Mouse (Mus musculus): ENCODE results near the gene Grk5.

Grk5 gene

DNA sequence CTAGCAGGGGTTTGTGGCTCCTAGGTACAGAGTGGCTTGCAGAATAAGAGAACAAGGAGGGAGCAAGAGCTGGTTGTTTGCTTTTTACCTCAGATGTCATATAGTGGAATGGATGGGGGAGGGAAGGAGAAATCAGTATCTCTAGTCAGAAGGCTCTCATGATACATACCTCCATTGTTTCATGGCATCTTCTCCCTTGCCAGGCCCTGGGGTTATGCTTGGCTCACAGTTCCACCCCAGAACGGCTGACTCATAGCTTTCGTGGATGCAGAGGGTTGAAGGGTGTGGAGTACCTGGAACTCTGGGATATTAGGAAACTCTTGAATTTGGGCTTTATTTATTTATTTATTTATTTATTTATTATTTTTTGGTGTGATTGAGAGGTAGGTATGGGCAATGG lies 84.0 kb downstream of the Grk5 start:
- DNase-seq (ENCODE audit: low spot score): no peak

DNA sequence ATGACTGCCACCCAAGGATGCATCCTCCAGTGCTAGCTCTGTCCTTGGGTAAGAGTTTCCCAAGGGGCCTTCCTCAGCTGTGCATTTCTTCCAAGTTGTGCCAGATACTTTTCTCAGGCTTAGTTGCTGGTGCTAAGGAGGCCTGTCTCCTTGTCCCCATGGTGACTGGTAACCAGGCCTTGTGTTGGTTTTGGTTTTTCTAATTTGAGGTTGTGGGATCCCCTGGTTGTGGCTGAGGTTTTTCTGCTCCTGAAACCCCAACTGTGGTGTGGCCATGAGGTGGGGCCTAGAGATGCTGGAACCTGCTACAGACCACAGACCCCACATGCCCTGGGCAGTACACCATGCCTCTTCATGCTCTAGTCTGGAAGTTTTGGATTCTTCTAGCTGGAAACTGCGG lies 90.0 kb downstream of the Grk5 start:
- DNase-seq (ENCODE audit: low spot score): no peak

DNA sequence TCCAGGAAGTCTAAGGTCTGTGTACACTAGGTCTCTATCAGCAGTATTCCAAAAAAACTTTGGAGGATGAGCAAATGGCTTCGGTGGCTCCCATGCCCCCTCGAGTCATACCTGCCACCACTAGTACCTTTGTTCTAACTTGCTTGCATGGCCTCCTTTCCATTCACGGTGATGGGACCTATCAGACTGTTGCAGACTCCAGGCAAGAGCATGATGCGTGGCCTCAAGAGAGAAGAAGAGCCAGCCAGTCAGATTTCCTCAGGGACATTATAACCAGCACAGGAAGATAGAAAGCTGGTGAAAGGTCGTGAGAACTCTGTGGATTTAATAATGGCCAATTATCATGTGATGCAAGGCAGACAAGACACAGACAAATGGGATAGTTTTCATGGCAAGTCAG lies 91.8 kb downstream of the Grk5 start:
- DNase-seq (ENCODE audit: low spot score): no peak

DNA sequence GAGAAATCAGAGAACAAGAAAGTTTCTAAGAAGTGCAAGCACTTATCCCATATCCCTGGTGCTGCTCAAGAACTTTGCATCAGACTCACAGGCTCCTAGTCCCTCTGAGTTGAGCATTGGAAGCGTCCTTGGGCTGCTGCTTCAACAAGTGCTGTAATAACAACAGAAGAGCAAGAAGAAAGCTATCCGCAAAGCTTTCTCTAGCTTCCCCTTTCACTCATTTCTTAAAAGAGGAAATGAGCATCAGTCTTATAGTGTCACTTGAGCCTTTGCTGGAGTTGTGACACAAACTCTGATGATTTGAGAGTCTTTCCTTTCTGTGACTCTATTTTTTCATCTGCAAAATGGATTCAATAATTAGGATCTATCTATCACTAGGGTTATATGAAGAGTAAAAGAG lies 92.3 kb downstream of the Grk5 start:
- no peak for DNase-seq (ENCODE audit: low spot score)

DNA sequence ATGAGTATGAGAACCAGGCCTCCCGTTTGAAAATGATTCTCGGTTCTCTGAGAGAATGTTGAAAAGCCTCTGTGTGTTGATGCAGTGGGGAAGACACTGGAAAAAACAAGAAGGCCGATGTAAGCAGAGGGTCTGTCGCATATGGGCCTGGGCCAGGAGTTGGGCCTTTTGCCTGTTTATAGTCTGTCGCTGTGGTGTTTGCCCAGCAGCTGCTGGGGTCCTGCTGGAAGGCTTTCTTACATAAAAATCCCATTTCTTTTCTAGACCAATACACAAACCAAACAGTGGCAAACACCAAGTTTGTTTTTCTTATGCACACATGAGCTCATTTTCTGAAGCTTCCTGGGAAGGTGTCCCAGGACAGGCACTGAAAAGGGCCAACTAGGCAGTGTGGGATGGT lies 100.2 kb downstream of the Grk5 start:
- no peak for DNase-seq (ENCODE audit: low spot score)

DNA sequence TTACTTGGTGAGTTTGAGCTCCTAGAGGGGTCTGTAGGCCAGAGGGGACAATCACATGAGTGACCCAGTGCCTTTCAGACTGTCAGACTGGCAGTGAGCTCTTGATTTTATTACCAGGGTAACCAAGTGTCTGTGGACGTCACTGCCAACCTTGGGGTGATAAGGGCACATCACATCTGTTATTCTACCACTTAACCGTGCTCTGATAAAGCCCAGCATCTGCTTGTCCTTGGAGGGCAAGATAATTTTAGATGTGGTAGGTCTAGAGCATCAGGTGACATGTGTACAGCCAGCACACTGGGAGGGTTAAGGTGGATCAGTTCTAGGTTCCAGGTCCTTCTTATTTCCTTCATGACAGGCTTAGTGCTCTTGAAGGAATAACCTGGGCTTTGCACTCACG lies 104.7 kb downstream of the Grk5 start:
- DNase-seq (ENCODE audit: low spot score): no peak

DNA sequence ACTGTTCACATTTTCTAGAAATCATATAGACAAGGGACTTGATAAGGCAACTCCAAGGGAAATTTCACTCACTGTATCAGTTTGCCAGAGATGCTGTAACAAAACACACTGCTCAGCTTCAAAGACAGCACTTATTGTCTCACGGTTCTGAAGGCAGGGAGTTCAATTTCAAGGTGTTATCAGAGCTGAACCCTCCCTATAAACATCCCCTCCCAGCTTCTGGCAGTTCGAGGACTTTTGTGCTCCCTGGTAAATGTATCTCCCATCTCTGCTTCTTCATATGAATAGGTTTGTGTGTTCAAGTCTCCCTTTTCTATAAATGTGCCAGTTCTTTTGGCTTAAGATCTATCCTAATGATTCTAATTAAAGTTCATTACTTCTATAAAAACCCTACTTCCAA lies 105.3 kb downstream of the Grk5 start:
- no peak for DNase-seq (ENCODE audit: low spot score)

DNA sequence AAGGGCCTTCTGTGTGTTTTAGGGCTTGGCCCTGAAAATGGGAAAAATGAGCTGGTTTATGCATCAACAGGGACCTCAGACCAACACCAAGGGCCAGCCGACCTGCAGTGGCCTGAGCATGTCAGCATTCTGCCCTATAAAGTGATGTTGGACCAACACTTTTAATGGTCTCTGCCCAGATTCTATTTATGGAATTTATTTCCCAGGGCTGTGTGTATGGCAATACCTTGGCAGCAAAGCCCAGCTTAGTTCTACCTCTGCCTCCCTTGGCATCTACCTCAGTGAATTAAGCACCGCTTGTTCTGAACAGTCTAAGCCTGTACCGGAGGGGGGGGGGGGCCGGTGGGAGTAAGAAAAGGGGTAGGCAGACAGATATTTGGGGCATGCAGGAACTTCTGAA lies 108.2 kb downstream of the Grk5 start:
- DNase-seq (ENCODE audit: low spot score): no peak

DNA sequence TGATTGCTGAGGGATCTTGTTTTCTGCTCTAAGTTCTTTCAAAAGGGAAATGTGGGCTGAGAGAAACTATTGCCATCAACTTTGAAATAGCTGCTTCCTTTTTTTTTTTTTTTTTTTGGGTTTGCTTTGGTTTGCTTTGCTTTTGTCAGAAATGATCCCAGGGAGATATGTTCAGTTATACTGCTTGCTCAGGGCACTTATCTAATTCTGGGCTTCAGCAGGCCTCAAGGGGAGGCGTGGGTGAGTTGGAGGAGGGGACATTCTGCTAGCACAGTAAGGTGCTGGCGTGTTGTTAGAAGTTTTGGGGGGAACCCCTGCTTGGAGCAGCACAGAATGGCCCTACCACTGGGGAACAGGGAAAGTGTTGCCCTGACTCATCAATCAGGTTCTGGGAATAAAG lies 110.1 kb downstream of the Grk5 start:
- no peak for DNase-seq (ENCODE audit: low spot score)

DNA sequence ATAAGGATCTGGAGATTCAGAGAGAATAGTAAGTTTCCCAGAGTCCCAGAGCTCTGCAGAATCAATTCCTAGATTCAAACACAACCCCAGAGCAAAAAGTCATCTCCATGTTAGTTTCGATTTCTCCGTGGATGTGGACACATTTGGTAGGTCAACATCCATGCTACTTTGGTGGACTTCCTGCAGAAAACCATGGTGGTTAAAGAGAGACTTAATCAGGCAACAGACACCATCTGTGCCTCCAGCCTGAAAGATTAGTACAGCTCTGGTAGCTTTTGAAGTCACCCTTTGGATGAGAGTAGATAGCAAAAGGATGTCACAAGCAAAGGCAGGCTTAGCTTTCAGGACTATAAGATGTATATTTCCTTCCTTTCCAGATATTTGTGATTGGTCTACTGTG lies 111.4 kb downstream of the Grk5 start:
- DNase-seq (ENCODE audit: low spot score): no peak

DNA sequence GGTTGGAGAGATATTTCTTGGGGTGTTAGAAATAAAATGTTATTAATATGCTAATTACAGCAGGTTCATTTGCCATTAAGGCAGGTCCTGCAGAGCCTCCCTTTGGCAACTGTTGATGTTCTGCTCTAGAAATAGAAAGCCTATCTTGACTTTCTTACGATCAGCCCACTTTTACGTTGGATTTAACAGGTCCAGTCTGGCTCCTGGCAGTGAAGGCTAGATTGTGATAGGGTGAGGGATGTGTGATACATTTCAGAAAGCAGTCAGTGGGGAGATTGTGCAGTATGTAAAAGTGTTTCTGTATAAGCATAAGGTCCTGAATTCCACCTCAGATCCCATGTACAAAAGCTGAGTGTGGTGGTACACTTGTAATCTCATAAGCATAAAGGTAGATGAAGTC lies 119.7 kb downstream of the Grk5 start:
- no peak for DNase-seq (ENCODE audit: low spot score)

DNA sequence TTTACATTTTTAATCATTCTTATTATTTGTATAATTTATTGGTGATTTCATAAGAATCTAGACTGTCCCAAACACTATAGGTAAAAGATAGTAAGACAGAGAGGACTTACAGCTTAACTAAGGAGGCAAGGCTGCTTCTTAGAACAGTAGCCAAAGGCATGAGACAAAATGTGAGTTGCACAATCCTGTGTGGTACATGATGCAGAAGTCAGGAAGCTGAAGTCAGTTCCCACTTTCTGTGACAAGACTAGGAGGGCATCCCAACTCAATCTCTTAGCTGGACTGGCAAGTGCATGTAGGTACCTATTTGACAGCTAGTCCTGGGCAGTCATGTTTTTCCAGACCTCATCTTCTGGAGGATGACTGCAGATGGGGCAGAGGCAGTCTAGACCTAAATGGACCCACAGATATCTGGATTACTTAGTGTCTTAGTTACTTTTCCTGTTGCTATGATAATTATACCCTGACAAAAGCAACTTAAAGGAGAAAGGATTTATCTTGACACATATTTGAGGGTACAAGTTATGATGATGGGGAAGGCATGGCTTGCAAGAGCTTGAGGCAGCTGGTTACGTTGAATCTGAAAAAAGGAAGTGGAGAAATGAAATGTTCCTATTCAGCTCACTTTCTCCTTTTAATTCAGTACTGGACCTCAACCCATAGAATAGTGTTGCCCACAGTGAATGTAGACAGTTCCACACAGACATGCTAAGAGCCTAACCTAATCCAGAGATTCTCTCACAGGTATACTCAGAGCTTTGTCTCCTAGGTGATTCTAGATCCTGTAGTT lies 128.1 kb downstream of the Grk5 start:
- no peak for DNase-seq (ENCODE audit: low spot score)

DNA sequence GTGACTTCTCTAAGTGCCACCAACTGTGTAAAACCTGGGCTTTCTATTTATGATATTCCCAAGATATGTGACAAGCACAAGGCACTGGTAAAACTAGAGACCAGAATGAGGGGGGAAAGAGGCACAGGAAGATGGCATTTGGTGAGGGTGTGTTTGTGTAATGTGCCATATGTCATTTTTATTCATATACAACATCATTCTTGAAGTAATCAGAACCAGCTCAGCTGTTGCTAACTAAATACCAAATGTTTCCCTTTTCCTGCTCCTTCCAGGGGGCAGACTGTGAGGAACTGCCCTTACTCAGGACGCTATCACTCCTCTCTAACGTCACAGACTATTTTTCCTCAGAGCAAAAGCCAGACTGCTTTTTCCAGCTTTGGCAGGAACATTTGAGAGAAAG lies 132.0 kb downstream of the Grk5 start:
- DNase-seq (ENCODE audit: low spot score): no peak

DNA sequence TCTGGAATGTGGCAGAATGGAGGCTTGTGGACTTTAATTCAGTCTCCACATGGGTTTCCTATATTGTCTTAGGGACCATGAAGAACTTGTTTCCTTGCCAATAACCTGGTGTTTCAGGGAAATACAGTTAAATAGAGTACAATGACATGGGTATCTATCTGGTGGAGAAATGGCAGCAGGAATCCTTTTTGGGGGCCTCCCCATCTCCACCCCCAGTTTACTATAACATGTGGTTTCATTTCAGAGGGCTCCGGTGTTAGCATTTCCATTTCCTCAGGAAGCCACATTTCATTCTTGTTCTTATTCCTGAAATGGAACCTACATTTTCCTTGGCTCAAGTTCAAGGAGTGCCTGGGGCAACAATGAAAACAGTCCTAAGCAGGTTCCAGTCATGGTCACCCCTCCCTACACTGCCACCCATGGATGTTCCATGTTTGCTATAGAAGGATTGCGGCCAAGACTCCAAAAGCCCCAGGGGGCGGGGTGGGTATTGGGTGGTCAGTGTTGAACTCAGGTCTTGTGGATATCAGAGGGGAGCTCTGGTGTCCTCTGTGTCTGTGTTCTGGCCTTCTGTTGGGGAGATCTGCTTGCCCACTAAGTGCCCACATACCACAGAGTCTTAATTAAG lies 132.5 kb downstream of the Grk5 start:
- DNase-seq (ENCODE audit: low spot score): no peak

DNA sequence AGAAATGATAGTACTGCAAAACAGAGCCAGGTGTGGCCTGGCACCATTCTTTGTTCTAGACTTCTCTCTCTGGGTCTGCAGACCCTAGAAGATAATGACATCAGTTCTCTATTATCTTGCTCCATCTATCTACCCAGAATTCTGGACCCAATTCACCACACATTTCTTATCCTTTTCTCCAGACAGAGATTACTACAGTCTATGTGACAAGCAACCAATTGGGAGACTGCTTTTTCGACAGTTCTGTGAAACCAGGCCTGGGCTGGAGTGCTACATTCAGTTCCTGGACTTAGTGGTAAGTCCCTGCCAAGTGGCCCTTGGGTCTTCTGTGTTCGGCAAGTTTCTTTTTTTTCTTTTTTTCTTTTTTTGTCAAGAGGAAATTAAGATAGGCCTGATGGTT lies 142.0 kb downstream of the Grk5 start:
- no peak for DNase-seq (ENCODE audit: low spot score)

DNA sequence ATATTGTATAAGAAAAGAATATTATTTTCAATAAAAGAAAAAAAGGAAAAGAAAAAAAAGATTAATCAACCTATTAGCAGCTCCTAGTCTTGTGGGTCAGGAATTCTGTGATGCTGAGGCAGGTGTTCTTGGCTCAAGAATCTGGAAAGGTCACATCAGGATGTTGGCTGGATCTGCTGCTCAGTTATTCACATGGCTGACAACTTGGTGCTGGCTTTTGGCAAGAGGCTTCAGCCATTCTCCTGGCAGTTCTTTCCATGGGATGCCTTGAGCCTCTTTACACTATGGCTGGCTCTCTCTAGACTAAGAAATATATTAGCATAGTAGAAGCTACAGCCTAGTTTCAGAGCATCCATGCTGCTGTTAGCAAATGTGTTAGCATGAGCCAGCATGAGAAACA lies 149.6 kb downstream of the Grk5 start:
- no peak for DNase-seq (ENCODE audit: low spot score)

DNA sequence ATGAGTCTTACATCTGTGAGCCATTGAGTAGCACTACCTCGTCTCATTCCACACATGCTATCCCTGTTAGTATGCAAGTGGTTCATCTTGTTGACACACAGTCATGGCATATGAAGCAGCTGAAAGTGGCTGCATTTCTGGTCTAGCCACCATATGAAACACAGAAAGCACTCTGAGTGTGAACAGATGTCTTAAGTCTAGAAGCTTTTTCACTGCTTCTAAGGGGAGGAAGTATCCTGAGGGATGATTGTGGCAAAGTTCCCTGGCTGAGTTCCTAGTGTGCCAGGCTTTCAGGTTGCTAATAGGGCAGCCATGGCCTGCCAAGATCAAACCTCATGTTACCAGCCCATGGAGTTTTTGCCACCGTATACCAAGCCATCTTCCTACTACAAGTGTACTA lies 159.1 kb downstream of the Grk5 start:
- DNase-seq (ENCODE audit: low spot score): no peak

DNA sequence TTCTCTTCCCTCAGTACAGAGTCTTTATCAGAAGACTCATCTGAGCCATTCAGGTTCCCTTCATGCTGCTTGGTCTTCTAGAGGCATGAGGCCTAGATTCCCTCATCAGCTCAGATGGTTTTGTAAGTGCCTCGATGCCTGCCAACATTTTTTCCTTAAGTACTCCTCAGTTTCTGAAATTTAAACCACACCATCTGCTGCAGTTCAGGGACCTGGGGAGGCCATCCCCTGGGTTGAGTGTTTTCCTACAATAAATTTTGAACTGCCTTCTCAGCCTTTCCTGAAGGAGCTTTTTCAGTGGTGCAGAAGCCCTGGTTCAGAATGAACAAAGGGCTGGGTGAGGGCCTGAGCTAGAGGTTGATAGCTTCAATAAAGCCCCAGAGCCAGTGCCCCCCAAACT lies 159.9 kb downstream of the Grk5 start:
- DNase-seq (ENCODE audit: low spot score): no peak

DNA sequence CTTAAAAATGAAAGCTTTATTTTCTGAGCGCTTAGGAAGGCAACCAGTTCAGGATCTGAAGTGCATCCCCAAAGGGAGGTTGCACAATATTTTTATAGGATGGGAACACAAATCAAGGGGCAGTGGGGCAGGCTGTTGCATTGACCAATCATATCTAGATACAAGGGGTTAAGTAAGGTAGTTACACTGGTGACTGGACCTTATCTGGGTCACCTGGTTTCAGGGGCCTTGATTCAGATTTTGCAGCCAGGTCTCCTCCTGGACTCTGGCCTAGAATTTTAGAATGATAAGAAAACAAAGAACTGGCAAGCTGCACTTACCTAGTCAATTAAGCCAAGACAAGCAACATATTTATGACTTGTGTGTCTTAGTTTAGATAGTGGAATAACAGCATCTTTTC lies 161.6 kb downstream of the Grk5 start:
- DNase-seq (ENCODE audit: low spot score): no peak

DNA sequence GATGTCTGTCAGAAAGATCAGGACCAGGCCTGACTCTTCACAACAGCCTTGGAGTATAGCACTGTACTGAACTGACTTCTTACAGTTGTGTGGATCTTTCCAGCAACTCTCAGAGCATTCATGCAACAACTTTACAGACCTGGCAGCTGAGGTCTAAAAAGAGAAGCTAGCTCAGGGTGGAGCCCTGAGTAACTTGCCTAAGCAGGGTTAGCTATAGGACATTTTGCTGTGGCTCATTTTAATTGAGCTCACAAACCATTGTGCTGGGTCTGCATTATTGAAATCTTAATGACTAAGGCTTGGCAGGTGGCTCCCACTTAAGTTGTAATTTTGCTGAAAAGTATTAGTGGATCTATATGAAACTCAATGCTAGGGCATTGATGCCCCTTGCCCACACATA lies 162.5 kb downstream of the Grk5 start:
- no peak for DNase-seq (ENCODE audit: low spot score)

DNA sequence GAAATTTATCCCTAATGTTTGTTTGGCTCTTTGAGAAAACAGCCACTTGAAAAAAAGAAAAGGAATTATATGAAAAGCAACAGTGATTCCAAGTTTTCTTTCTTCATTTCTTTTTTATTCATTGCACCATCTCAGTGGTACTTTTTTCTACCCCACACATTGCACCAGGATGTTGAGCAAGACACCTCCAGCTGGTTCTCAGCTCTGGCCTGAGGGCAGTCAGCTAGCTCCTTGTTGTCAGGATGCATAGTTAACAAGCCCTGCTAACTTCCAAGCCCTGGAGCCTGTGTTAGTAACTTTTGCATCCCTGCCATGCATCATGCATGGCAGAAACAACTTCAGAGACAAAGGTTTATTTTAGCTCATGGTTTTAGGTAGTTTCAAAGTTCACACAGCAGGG lies 163.2 kb downstream of the Grk5 start:
- DNase-seq (ENCODE audit: low spot score): no peak

DNA sequence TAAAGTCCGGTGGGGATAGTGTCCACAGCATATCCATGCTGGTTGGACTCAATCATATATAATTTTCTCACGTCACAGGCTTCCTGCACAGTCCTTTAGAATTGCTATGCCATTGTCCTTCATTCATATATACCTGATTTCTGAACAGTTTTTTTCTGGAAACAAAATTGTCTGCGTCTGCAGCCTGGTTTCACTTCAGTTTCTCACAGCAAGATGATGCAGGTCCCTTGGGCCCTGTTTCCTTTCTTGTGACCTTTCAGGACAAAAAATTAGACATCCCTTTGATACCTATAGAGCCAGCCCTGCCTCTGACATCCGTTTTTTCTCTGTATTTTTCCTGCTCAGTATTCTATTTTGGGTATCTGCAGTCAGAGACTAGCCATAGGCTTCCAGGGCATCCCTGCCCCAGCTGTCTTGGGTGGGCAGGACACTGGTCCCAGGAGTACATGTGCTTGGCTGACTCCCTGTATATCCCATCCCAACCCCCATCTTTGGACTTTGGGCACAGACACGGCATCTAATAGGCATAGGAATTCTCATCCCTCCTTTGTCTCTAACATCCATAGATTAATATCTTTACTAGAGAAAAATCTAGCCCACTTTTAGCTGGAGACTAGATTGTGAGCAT lies 167.3 kb downstream of the Grk5 start:
- no peak for DNase-seq (ENCODE audit: low spot score)

DNA sequence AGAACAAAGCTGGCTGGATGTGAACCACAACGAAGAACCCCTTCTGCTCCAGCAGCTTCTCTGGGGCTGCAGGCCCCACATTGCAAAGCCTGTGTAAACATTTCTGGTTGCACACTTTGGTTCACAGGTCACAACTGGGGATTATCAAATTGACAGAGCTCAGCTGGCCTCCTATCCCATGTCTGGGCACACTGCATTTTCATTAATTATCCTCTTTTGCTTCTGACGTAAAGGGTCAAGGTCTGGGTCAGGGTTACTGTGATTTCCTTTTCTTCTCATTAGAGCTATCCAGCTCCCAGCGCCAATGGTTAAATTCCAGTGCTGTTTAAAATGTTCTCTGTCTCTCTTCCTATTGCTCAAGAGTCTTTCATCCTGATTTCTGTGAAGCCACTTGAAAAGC lies 168.0 kb downstream of the Grk5 start:
- DNase-seq (ENCODE audit: low spot score): peak; percentile 6

DNA sequence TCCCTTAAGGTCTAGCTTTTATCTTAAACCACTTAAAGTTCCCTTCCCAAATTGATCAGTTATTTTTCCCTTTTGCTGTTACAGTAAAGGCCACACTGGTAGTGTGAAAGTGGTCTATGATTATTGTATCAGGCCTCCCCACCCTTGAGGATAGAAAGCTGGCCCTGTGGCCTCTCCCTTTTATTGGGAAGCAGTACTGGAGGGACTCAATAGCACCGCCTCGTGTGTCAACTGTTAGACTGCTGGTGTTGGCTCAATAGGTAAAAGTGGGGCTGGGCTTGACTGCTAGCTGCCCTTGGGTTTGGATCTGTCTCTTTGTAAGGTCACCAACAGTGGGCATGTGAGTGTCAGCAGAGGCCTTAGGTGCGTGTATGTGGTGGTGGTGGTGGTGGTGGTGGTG lies 174.8 kb downstream of the Grk5 start:
- DNase-seq (ENCODE audit: low spot score): no peak

Measured in ovary, postnatal 14 days (tissue).